Mouse (Mus musculus) liver, embryonic 14.5 days (tissue): Measurements from ENCODE around the gene Slc39a10.

Experiments
- CTCF ChIP-seq: IDR thresholded peaks from 2 replicates; pipeline ENCODE4 v1.5.1; 2016; ENCODE audit warnings: antibody characterized with exemption, low read depth, control low read depth
- EP300 ChIP-seq: IDR thresholded peaks from 2 replicates; pipeline ENCODE4 v1.6.1; 2016; ENCODE audit warnings: antibody characterized with exemption, low read depth

GRCm38 (mm10) chr1:46910154-46910553 lies 17.5 kb upstream of the Slc39a10 start:
- TF ChIP-seq CTCF (no peak), EP300 (no peak)
